Mouse (Mus musculus) splenic B cell, adult 2 months (primary cell): ENCODE results near the gene Tmem97.
"Not testable (repeated sequence)": the region's sequence is repeated elsewhere in the genome, so short reads cannot be mapped to it uniquely, and the experiment has no call there.

ENCODE experiments used
- DNase-seq: peaks from one replicate; pipeline ENCODE4 v3.0.0-alpha.2; 2011; ENCODE audit warnings: low read depth, low spot score
- H3K27me3 ChIP-seq: 2 replicates; pipeline ENCODE4 v1.6.1; 2012; ENCODE audit warnings: mild to moderate bottlenecking, low read length, moderate library complexity, mixed read lengths; ENCODE audit not compliant: control insufficient read depth, poor library complexity, insufficient read depth, severe bottlenecking
- H3K36me3 ChIP-seq: 2 replicates; pipeline ENCODE4 v1.6.1; 2012; ENCODE audit warnings: mild to moderate bottlenecking, low read length, moderate library complexity, mixed read lengths; ENCODE audit not compliant: control insufficient read depth, poor library complexity, insufficient read depth, severe bottlenecking

Gene Tmem97

DNA sequence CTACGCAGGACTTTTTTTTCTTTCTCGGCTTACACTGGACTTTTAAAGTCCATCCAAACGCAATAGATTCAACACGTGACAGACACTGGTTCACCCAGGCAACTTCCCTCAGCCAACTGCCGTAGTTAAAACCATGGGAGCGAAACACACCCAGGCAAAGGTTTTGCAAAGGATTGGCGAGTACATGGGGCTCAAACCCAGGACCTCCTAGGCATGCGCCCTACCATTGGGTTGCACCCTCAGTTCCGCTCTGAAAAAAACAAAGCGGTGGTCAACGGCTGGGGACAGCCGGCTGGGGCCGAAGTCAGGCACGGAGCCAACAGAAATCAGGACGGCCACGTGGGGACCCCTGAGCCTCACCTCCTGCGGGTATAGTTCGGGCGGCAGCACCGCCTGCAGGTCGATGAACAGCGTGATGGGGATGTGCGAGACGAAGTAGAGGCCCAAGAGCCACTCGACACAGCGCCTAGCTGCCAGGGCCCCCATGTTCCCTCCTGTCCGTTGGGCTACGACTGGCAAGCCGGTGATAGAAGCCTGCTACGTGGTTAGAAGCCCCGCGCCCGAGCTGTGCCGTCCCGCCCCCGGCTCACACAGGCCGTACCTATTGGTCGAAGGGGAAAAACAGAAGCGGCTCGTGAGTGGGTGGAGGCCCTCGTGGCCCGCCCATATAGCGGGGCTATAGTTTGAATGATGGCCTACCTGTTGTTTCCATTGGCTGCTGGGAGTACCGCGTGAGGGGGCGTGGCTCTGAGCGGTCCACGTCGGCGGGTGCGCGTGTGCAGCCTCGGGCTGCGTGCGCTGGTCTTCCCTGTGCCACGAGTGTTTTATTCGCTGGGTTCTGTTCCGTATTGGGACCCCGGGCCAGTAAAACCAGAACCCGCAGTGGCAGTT is at the start of gene Tmem97:
Gene Tmem97 (minus strand): TSS at position 610 of the 891 bp plus-strand sequence.
- peak; percentile 97 for DNase-seq
- no peaks in the 10 kb centered on the region for H3K27me3 ChIP-seq
- no peaks in the 10 kb centered on the region for H3K36me3 ChIP-seq

DNA sequence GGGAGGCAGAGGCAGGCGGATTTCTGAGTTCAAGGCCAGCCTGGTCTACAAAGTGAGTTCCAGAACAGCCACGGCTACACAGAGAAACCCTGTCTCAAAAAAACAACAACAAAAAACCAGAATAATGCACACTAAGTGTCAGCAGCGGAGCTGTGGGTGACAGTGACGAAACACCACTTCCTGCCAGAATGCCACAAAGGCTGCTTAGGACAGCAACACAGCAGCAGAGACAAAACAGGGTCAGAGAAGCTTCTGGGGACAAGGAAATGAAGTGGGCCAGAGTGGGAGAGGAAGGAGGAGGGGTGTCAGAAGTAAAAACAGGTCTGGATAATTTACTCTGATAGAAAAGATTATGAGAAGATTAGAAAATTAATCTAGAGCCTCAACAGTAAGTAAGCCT is 49.5 kb upstream of the Tmem97 start:
- no peaks in the 10 kb centered on the region for H3K36me3 ChIP-seq
- no peaks in the 10 kb centered on the region for H3K27me3 ChIP-seq
- no peak for DNase-seq

DNA sequence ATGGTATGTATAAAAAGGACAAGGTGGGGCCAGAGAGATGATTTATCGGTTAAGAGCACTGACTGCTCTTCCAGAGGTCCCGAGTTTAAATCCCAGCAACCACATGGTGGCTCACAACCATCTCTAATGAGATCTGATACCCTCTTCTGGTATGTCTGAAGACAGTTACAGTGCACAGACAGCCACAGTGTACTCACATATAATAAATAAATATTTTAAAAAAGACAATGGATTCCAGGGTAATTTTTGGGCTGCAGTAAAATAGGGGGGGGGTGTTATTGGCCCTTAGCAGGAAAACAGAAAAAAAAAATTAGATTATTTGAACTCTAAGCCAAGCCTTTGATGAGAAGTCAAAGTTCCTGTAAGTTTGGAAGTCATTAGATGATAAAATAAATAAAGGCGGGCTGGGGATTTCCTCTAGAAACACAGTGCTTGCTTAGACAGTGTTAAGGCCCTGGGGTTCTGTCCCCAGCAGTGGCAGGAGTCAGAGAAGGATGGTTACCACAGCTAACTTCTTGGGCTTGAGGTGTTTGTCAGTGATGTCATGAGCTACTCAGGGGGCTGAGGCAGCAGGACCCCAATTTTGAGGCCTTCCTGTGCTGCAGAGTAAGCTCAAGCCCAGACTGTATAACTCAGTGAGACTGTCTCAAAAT is 48.3 kb upstream of the Tmem97 start:
- no peaks in the 10 kb centered on the region for H3K27me3 ChIP-seq
- DNase-seq = no peak
- no peaks in the 10 kb centered on the region for H3K36me3 ChIP-seq

DNA sequence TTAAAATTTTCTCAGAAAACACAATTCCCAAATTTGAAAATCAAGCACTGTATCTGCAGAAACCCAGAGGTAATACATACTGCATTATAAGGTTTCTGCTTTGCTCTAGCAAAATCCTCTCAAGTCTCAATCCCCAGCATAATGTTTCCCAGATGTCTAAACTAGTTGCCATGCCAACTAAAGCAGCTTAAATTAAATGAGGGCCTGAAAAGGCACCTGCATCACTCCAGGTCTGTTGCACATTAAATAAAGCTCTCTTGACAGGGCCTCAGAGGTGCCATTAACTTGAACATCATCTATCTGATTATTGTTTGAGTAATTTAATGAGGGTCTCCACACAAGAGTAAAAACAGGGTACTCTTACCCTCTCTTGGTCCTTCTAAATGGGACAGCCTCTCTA is 46.2 kb upstream of the Tmem97 start:
- no peak for DNase-seq
- Histone ChIP-seq H3K27me3 (no peaks in the 10 kb centered on the region), H3K36me3 (no peaks in the 10 kb centered on the region)

DNA sequence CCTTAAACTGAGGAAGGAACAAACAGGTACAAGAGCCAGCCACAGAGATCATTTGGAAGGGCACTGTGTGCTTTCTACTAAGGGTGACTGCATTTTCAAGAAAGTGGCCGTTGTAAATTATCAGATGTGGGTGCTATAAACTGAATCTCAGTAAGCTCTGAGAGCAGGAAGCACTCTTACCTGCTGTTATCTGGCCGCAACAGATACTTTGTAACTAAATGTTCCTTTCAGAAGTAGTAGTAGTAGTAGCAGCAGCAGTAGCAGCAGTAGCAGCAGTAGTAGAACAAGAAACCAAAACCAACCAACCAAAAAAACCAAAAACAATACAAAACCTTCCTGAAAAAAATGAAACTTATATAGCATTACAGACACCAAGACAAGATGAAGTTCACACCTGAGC is 45.2 kb upstream of the Tmem97 start:
- no peak for DNase-seq
- Histone ChIP-seq H3K27me3 (no peaks in the 10 kb centered on the region), H3K36me3 (no peaks in the 10 kb centered on the region)

DNA sequence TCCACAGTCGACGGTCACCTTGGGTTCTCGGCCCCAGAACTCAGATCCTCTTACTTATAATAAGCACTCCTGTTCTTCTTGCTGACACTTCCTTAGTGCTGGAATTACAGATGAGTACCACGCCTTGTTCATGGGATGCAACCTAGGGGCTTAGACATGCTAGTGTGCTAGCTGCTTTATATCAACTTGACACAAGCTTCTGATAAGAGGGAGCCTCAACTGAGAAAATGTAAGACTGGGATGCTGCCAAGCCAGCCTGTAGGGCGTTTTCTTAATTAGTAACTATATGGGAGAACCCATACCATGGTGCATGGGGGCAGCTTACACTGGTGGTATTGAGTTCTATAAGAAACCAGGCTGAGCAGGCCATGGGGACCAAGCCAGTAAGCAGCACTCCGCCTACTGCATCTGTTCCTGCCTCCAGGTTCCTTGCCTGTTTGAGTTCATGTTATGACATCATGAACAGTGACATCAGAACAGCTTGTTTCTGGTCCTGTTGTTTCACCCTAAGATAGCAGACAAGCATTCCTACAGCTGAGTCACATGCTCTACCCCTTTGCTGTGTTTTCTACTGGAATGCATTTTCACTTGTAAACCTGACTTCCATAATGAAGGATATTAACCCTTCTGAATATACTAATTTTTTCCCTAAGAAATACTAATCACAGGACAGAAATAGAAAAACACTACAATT is 43.8 kb upstream of the Tmem97 start:
- Histone ChIP-seq H3K27me3 (no peaks in the 10 kb centered on the region), H3K36me3 (no peaks in the 10 kb centered on the region)
- no peak for DNase-seq

DNA sequence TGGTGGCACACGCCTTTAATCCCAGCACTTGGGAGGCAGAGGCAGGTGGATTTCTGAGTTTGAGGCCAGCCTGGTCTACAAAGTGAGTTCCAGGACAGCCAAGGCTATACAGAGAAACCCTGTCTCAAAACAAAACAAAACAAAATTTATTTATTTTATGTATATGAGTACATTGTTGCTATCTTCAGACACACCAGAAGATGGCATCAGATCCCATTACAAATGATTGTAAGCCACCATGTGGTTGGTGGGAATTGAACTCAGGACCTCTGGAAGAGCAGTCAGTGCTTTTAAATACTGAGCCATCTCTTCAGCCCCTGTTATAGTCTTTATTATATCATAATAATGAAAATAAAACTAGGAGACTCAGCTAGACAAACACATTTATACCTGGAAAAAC is 37.1 kb upstream of the Tmem97 start:
- not testable (repeated sequence) for DNase-seq, H3K27me3 ChIP-seq, H3K36me3 ChIP-seq

DNA sequence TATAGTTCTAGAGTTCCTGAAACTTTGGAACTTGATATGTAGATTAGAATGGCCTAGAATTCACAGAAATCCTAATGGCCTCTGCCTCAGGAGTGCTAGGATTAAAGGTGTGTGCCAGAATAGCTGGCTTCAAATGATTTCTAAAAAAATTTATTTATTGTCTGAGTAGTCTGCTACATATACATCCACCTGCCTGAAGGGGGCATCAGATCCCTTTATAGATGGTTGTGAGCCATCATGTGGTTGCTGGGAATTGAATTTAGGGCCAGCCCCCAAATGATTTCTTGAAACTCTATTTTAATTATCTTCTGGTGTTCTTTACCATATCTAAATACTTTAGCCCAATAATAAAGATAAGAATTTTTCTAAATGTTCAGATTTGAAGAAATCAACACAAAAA is 35.5 kb upstream of the Tmem97 start:
- peak; percentile 23 for DNase-seq
- Histone ChIP-seq H3K27me3 (no peaks in the 10 kb centered on the region; the same call in 1 of the 2 replicates), H3K36me3 (0 out of 2 replicates have a peak, but pooled peaks cover 2% of the 10 kb centered on the region)

DNA sequence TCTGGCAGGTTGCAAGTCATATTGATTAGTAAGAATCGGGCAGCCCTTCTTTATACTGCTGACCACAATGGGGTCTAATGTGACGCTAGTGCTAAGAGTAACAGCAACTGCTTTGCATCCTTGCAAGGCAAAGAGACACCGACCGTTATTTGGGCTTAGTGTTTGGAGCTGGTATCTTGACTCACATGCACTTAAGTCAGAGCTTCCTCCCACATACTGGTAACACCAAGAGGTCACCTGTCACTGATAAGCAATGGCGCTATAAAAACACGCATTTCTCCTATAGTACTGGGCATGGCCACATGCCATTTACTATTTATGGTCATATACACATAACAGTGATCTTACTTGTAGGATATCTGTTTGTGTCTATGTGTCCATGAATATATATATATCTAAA is 32.3 kb upstream of the Tmem97 start:
- H3K36me3 ChIP-seq = 0 out of 2 replicates have a peak, but pooled peaks cover 4% of the 10 kb centered on the region
- no peak for DNase-seq
- H3K27me3 ChIP-seq = no peaks in the 10 kb centered on the region; the same call in 1 of the 2 replicates

DNA sequence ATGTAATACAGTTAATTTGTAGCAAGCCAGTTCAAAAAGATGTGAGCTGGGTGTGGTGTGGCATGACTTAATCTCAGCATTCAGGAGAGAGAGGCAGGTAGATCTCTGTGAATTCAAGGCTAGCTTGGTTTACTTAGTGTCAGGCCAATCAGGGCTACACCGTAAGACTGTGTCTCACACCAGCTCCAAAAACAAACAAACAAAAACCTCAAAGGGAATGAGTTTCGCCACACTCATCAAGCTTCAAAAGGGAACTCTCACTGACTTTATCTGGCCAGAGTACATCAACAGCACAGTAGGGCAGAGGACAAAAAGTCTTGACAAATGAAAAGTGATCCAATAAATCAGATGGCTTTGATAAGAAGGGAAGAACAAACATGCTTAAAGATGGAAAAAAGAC is 24.4 kb upstream of the Tmem97 start:
- Histone ChIP-seq H3K27me3 (no peaks in the 10 kb centered on the region), H3K36me3 (peaks cover 8% of the 10 kb centered on the region; the same call in 1 of the 2 replicates)
- no peak for DNase-seq

DNA sequence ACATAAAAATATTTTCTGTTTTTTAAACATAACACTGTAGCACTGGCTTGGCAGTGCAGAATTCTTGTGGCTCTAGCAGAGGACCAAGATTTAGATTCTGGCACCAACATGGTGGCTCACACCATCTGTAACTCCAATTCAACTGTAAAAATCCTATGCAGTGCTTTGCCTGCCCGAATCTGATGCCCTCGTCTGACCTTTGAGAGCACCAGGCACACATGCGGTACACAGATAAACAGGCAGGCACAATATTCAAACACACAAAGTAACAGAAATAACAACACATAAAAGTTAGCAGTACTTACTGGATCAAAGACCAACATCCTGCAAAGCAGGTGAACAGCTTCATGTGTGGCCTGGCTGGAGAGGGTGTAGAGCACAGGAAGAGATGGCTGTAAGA is 24.0 kb upstream of the Tmem97 start:
- no peaks in the 10 kb centered on the region for H3K27me3 ChIP-seq
- no peak for DNase-seq
- H3K36me3 ChIP-seq = peaks cover 8% of the 10 kb centered on the region; the same call in 1 of the 2 replicates

DNA sequence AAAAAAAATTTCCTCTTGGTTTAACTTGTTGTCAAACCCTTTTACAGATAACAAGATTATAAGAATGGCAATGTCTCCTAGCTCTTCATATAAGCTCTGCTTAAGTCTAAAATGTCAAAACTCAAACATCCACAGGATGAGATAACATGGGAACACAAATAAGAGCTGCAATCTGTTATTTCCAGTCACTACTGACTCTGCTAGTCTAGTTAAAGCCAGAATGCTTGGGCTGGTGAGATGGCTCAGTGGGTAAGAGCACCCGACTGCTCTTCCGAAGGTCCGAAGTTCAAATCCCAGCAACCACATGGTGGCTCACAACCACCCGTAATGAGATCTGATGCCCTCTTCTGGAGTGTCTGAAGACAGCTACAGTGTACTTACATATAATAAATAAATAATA is 23.5 kb upstream of the Tmem97 start:
- H3K36me3 ChIP-seq, H3K27me3 ChIP-seq, DNase-seq: not testable (repeated sequence)

DNA sequence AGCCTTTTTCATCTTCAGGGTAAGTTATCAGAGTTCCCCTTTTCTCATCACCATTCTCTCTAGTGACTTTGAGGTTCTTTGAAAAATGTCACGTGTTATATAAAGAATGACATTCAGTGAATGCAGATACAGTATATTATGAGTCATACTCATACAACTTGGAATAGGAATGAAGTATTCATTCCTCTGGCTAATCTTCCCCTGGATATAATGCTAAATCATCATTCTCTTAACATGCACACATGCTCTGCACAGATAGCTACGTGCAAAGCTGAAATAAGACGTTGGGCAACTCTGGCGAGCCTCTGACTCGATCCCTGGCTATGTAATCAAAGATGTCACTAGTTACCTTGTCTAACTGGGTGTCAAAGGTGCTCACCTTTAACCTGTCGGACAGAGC is 21.3 kb upstream of the Tmem97 start:
- no peak for DNase-seq
- H3K27me3 ChIP-seq = no peaks in the 10 kb centered on the region
- H3K36me3 ChIP-seq = peaks cover 8% of the 10 kb centered on the region; the same call in 1 of the 2 replicates

DNA sequence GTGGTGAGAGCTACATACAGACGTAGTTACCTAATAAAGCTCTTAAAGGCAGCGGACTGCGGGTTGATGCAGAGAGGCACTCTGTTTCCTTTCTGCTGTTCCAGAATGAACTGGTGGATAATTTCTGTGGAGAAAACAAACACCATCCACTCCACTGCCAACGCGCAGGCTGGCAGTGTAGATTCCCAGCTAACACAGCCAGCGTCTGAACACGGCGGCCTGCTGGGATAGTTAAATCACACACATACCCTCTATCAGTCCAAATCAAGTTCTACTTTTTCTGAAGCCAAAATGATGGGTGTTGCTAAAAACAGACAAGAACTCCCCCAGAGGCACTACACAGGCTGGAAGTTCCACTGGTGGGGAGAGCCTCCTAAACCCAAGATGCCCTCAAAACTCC is 20.9 kb upstream of the Tmem97 start:
- no peak for DNase-seq
- H3K36me3 ChIP-seq = peaks cover 6% of the 10 kb centered on the region; the same call in 1 of the 2 replicates
- no peaks in the 10 kb centered on the region for H3K27me3 ChIP-seq

DNA sequence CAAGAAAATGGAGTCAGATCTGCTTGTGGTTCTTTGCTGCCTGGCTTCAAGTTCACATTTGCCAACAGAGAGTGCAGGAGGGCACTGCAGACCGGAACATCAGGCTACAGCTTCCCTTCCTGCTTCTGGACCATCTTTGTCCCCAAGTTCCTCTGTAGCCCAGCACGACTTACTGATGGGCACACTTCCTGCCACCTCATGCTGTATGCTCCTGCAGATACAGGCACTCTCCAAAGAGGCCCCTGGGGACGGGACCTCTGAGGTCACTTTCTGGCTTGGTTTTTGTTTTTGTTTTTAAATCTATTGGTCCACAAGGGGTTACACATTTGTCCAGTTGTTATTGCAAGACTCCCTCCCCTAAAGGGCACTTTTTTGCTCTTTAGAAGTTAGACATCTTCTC is 19.2 kb upstream of the Tmem97 start:
- 0 out of 2 replicates have a peak, but pooled peaks cover 3% of the 10 kb centered on the region for H3K36me3 ChIP-seq
- no peak for DNase-seq
- H3K27me3 ChIP-seq = no peaks in the 10 kb centered on the region
